Mouse (Mus musculus) CH12.LX (cell line): ENCODE measurements around the gene Dync1i1. TPM values are rescaled to one million over a fixed set of nuclear protein-coding genes. Genes with fewer than 3 reads are reported as not detected.

Source experiments
- DNase-seq: peaks from one replicate; pipeline ENCODE4 v3.0.0-alpha.2; 2013; ENCODE audit errors: extremely low read depth
- H3K27ac ChIP-seq: 2 replicates; pipeline ENCODE4 v1.5.1; 2012; ENCODE audit warnings: low read depth, mild to moderate bottlenecking, control low read depth, moderate library complexity; ENCODE audit not compliant: insufficient read depth
- H3K27me3 ChIP-seq: replicated peaks from 2 replicates; pipeline ENCODE3; 2012; ENCODE audit warnings: inconsistent platforms
- H3K36me3 ChIP-seq, 2 experiments: replicated peaks in 1 of 2; 2 replicates each; pipeline versions ENCODE3 to v1.6.1; 2012; ENCODE audit warnings: inconsistent platforms in 1 of 2, low read length in 1 of 2, mild to moderate bottlenecking in 1 of 2, mixed read lengths in 1 of 2, moderate library complexity in 1 of 2; ENCODE audit not compliant: control insufficient read depth in 1 of 2, insufficient read depth in 1 of 2
- H3K4me1 ChIP-seq, 2 experiments: 2 replicates each; pipeline ENCODE4 v1.6.1; 2012; ENCODE audit warnings: inconsistent platforms in 1 of 2, moderate library complexity in 1 of 2; ENCODE audit not compliant: insufficient read depth in 2 of 2, control insufficient read depth in 1 of 2
- H3K4me2 ChIP-seq: 2 replicates; pipeline ENCODE4 v1.6.1; 2012; ENCODE audit warnings: low read depth, mild to moderate bottlenecking, control low read depth; ENCODE audit not compliant: poor library complexity, insufficient read depth, severe bottlenecking
- H3K4me3 ChIP-seq, 3 experiments: fragments of 150-350 bp in 1 of 3; sonication (generic) in 1 of 3; replicated peaks in 1 of 3; 2 replicates each; pipeline versions ENCODE3 to v1.5.1; 2011 to 2012; ENCODE audit warnings: low read depth in 2 of 3, low read length in 2 of 3, mild to moderate bottlenecking in 2 of 3, moderate library complexity in 2 of 3, control low read depth in 1 of 3, improper control_type of control experiment in 1 of 3, inconsistent platforms in 1 of 3, mixed read lengths in 1 of 3; ENCODE audit not compliant: poor library complexity in 1 of 3
- H3K79me2 ChIP-seq: replicated peaks from 2 replicates; pipeline ENCODE4 v1.6.1; 2012; ENCODE audit warnings: mild to moderate bottlenecking, moderate library complexity; ENCODE audit not compliant: control insufficient read depth, poor library complexity, insufficient read depth, severe bottlenecking; ENCODE audit errors: extremely low read depth
- H3K9ac ChIP-seq: 2 replicates; pipeline ENCODE4 v1.6.1; 2012; ENCODE audit warnings: low read depth, mild to moderate bottlenecking, control low read depth, moderate library complexity; ENCODE audit not compliant: insufficient read depth
- H3K9me3 ChIP-seq: replicated peaks from 2 replicates; pipeline ENCODE3; 2012; ENCODE audit warnings: low read length, inconsistent platforms, mixed read lengths
- BHLHE40 ChIP-seq: IDR thresholded peaks from 2 replicates; pipeline ENCODE4 v1.6.1; 2011; ENCODE audit warnings: mild to moderate bottlenecking, low read depth, low read length, improper control_type of control experiment
- CHD1 ChIP-seq: IDR thresholded peaks from 2 replicates; pipeline ENCODE4 v1.6.1; 2012; ENCODE audit warnings: low read depth, low read length, improper control_type of control experiment, inconsistent platforms
- CHD2 ChIP-seq: IDR thresholded peaks from 2 replicates; pipeline ENCODE4 v1.6.1; 2011; ENCODE audit warnings: low read length, improper control_type of control experiment
- CTCF ChIP-seq, 2 experiments: IDR thresholded peaks in 1 of 2; conservative IDR thresholded peaks in 1 of 2; 2 replicates each; pipeline ENCODE4 v1.5.1; 2011 to 2012; ENCODE audit warnings: low read depth in 2 of 2, low read length in 2 of 2, improper control_type of control experiment in 1 of 2, inconsistent platforms in 1 of 2, mild to moderate bottlenecking in 1 of 2, moderate library complexity in 1 of 2
- E2F4 ChIP-seq: IDR thresholded peaks from 2 replicates; pipeline ENCODE4 v1.6.1; 2011; ENCODE audit warnings: low read depth, low read length, improper control_type of control experiment; ENCODE audit not compliant: insufficient replicate concordance
- ETS1 ChIP-seq: conservative IDR thresholded peaks from 2 replicates; pipeline ENCODE4 v1.6.1; 2012; ENCODE audit warnings: low read depth, mild to moderate bottlenecking, inconsistent platforms, low read length, improper control_type of control experiment, moderate library complexity
- KAT2A ChIP-seq: IDR thresholded peaks from 2 replicates; pipeline ENCODE4 v1.6.1; 2012; ENCODE audit warnings: low read length, improper control_type of control experiment, inconsistent platforms; ENCODE audit not compliant: insufficient replicate concordance
- MAFK ChIP-seq: IDR thresholded peaks from 2 replicates; pipeline ENCODE4 v1.6.1; 2011; ENCODE audit warnings: low read length, improper control_type of control experiment; ENCODE audit not compliant: insufficient replicate concordance
- MXI1 ChIP-seq: IDR thresholded peaks from 2 replicates; pipeline ENCODE4 v1.6.1; 2011; ENCODE audit warnings: mild to moderate bottlenecking, low read depth, low read length, improper control_type of control experiment
- MYC ChIP-seq: IDR thresholded peaks from 2 replicates; pipeline ENCODE4 v1.6.1; 2011; ENCODE audit warnings: low read depth, mild to moderate bottlenecking, improper control_type of control experiment, low read length
- NELFE ChIP-seq: IDR thresholded peaks from 2 replicates; pipeline ENCODE4 v1.6.1; 2011; ENCODE audit warnings: low read depth, low read length, improper control_type of control experiment
- NRF1 ChIP-seq: IDR thresholded peaks from 2 replicates; pipeline ENCODE4 v1.6.1; 2014; ENCODE audit warnings: low read depth, mild to moderate bottlenecking, inconsistent platforms, low read length, improper control_type of control experiment, moderate library complexity
- POLR2A ChIP-seq: IDR thresholded peaks from 2 replicates; pipeline ENCODE4 v1.6.1; 2011; ENCODE audit warnings: low read depth, mild to moderate bottlenecking, improper control_type of control experiment, low read length
- POLR2AphosphoS2 ChIP-seq: IDR thresholded peaks from 2 replicates; pipeline ENCODE4 v1.6.1; 2011; ENCODE audit warnings: low read depth, low read length, improper control_type of control experiment
- RAD21 ChIP-seq: IDR thresholded peaks from 2 replicates; pipeline ENCODE4 v1.6.1; 2011; ENCODE audit warnings: low read depth, mild to moderate bottlenecking, low read length, improper control_type of control experiment, moderate library complexity
- RCOR1 ChIP-seq: conservative IDR thresholded peaks from 2 replicates; pipeline ENCODE4 v1.6.1; 2012; ENCODE audit warnings: low read depth, mild to moderate bottlenecking, inconsistent platforms, low read length, improper control_type of control experiment
- SMC3 ChIP-seq: IDR thresholded peaks from 2 replicates; pipeline ENCODE4 v1.6.1; 2011; ENCODE audit warnings: low read depth, low read length, improper control_type of control experiment
- TBP ChIP-seq: conservative IDR thresholded peaks from 2 replicates; pipeline ENCODE4 v1.6.1; 2011; ENCODE audit warnings: low read depth, low read length, improper control_type of control experiment
- TCF12 ChIP-seq: IDR thresholded peaks from 2 replicates; pipeline ENCODE4 v1.6.1; 2014; ENCODE audit warnings: low read depth, mild to moderate bottlenecking, inconsistent platforms, low read length, improper control_type of control experiment
- USF2 ChIP-seq: conservative IDR thresholded peaks from 2 replicates; pipeline ENCODE4 v1.6.1; 2011; ENCODE audit warnings: low read depth, low read length, improper control_type of control experiment
- ZMIZ1 ChIP-seq: IDR thresholded peaks from 2 replicates; pipeline ENCODE4 v1.6.1; 2012; ENCODE audit warnings: low read depth, mild to moderate bottlenecking, inconsistent platforms, low read length, improper control_type of control experiment
- ZNF384 ChIP-seq: IDR thresholded peaks from 2 replicates; pipeline ENCODE4 v1.6.1; 2012; ENCODE audit warnings: low read depth, low read length, improper control_type of control experiment, inconsistent platforms
- dilution Hi-C: fragments of 300-500 bp; cut with MboI; formaldehyde crosslinking; loops from 2 replicates; pipeline ENCODE4 v1.14.3; 2020; ENCODE audit warnings: low sequenced_read_pairs; ENCODE audit not compliant: extremely low pct_unique_long_range_greater_than_20kb, extremely low pct_ligation_motif_present
- in situ Hi-C: fragments of 300-500 bp; cut with MboI; formaldehyde crosslinking; loops from 3 replicates; pipeline ENCODE4 v1.14.3; 2019; ENCODE audit warnings: low sequenced_read_pairs, low pct_ligation_motif_present, low pct_unique_long_range_greater_than_20kb, mixed read lengths
- polyA plus RNA-seq: library from polyadenylated mRNA; unstranded; fragments of >175 nt; gene quantifications from 2 replicates; pipeline ENCODE4 v1.2.1, GENCODE M21; 2012; ENCODE audit warnings: low read depth; ENCODE audit not compliant: insufficient read length
- total RNA-seq, 2 experiments: library from RNA; depleted of rRNA; stranded (reverse); fragments of 300-350 nt in 1 of 2; fragments of >200 nt in 1 of 2; gene quantifications; 2 replicates each; pipeline ENCODE4 v1.2.3; 2012 to 2014

Gene Dync1i1
- total and polyA plus RNA-seq, 3 experiments, result not detected

DNA sequence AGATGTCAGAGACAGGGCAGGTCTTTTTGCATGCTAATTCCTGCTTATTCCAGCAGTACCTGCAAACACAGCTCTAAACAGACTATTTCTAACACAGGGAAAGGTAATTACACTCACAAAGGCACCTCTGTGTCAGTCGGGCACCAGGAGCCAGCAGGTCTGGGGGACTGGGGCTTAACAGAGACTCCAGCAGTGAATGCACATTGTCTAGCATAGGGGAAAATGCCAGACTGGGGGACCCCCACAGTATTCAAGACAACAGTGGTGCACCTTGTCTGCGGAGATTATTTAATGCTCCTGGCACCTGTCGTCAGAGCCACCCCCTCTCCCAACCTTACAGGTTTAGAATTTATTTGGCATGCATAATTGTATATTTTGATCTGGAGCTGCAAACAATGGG is 333.1 kb downstream of the Dync1i1 start:
- H3K9me3 ChIP-seq, result no peaks in the 10 kb centered on the region
- H3K9ac ChIP-seq, result no peak overlapping the region
- H3K4me1 ChIP-seq, result no peaks in the 10 kb centered on the region
- H3K36me3 ChIP-seq, result no peaks in the 10 kb centered on the region
- no peaks in the 10 kb centered on the region for H3K79me2 ChIP-seq
- no peaks in the 10 kb centered on the region for H3K27me3 ChIP-seq
- H3K27ac ChIP-seq, result no peak overlapping the region
- no peak overlapping the region for H3K4me3 ChIP-seq
- DNase-seq, result no peak
- dilution Hi-C loops, result no loop called here
- H3K4me2 ChIP-seq, result no peak overlapping the region
- no peak for TF ChIP-seq TBP
- TF ChIP-seq, all 38 proteins: peak for 0
- in situ Hi-C loops, result no loop called here

DNA sequence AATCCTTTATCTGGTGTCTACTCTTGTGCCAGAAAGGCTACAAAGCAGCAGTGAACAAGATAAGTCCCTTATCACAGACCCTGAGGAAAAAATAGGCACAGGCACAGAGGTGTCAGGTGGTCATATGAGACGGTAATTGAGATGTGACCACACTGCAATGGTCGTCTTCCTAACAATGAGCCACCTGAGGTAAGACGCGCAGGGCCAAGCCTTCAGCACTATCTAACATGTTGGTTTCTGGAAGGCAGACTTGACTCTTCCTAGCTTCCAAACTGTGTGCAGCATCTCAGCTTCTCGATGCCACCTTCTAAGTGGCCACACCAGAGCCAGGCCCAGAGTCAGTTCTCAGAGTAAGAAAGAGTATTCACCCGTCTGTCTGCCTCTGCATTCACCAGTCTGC is 341.8 kb downstream of the Dync1i1 start:
- Histone ChIP-seq H3K4me1 (peaks cover 0 to 7% of the 10 kb centered on the region in 2 experiments; a peak in 2 of 4 replicates), H3K9me3 (no peaks in the 10 kb centered on the region), H3K27me3 (no peaks in the 10 kb centered on the region), H3K9ac (no peak overlapping the region), H3K36me3 (no peaks in the 10 kb centered on the region), H3K79me2 (no peaks in the 10 kb centered on the region), H3K4me2 (no peak overlapping the region), H3K27ac (no peak overlapping the region)
- no peak for DNase-seq
- dilution Hi-C loops, result no loop called here
- no peak for TF ChIP-seq TCF12
- no peak for TF ChIP-seq CTCF (conservative IDR thresholded peaks at IDR 0.05 in 1 of 2, IDR thresholded peaks at IDR 0.05 in 1 of 2; ENCODE audit: low read depth in 2 of 2, low read length in 2 of 2)
- TF ChIP-seq MYC, result no peak
- TF ChIP-seq E2F4, result no peak
- no peak for TF ChIP-seq SMC3
- TF ChIP-seq, all 38 proteins: peak for 0
- in situ Hi-C loops, result no loop called here
- no peak overlapping the region for H3K4me3 ChIP-seq

DNA sequence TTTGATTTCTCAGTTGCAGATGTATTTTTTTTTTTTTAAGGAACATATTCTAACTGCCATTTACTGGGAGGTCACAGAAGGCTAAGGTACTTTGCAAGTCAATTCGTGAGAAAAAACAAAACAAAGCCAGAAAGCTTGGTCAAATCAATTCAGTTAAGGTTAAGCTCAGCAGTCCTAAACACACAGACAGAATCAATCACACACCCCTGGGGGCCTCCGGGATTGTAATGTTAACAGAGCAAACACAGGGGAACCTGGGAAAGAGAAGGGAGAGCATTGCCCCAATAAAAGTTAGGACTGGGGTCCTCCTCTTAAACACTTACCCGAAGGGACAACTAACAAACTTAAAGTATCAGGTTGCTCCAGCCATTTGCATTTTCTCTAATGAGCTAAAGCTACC is 344.6 kb downstream of the Dync1i1 start:
- no peak overlapping the region for H3K27ac ChIP-seq
- dilution Hi-C loops (no loop called here), in situ Hi-C loops (no loop called here)
- DNase-seq, result no peak
- no peaks in the 10 kb centered on the region for H3K9me3 ChIP-seq
- no peaks in the 10 kb centered on the region for H3K79me2 ChIP-seq
- no peak overlapping the region for H3K9ac ChIP-seq
- peaks cover 0 to 7% of the 10 kb centered on the region in 2 experiments; a peak in 2 of 4 replicates for H3K4me1 ChIP-seq
- H3K27me3 ChIP-seq, result no peaks in the 10 kb centered on the region
- H3K36me3 ChIP-seq, result no peaks in the 10 kb centered on the region
- no peak overlapping the region; the same call in 1 of the 2 replicates for H3K4me2 ChIP-seq
- TF ChIP-seq BHLHE40, result no peak
- no peak for TF ChIP-seq CTCF (conservative IDR thresholded peaks at IDR 0.05 in 1 of 2, IDR thresholded peaks at IDR 0.05 in 1 of 2; ENCODE audit: low read depth in 2 of 2, low read length in 2 of 2)
- no peak for TF ChIP-seq ZNF384
- no peak for TF ChIP-seq ETS1
- TF ChIP-seq RAD21, result no peak
- TF ChIP-seq CHD1, result no peak
- TF ChIP-seq KAT2A, result no peak
- no peak for TF ChIP-seq POLR2AphosphoS2
- TF ChIP-seq POLR2A, result no peak
- no peak for TF ChIP-seq E2F4
- TF ChIP-seq ZMIZ1, result no peak
- TF ChIP-seq NELFE, result no peak
- TF ChIP-seq RCOR1, result no peak
- no peak for TF ChIP-seq MXI1
- TF ChIP-seq MAFK, result no peak
- TF ChIP-seq USF2, result no peak
- TF ChIP-seq CHD2, result no peak
- no peak for TF ChIP-seq MYC
- TF ChIP-seq NRF1, result no peak
- no peak overlapping the region for H3K4me3 ChIP-seq
